Mouse (Mus musculus): Measurements from ENCODE around the gene Hfe. TPM values are rescaled to one million over a fixed set of nuclear protein-coding genes. Genes with fewer than 3 reads are reported as not detected.

Gene Hfe
- 8.0 and 9.7 TPM in 2 replicates for polyA plus RNA-seq (2015; fragmentation: Nextera tagmentation; extraction: Ambion mirVana)

DNA sequence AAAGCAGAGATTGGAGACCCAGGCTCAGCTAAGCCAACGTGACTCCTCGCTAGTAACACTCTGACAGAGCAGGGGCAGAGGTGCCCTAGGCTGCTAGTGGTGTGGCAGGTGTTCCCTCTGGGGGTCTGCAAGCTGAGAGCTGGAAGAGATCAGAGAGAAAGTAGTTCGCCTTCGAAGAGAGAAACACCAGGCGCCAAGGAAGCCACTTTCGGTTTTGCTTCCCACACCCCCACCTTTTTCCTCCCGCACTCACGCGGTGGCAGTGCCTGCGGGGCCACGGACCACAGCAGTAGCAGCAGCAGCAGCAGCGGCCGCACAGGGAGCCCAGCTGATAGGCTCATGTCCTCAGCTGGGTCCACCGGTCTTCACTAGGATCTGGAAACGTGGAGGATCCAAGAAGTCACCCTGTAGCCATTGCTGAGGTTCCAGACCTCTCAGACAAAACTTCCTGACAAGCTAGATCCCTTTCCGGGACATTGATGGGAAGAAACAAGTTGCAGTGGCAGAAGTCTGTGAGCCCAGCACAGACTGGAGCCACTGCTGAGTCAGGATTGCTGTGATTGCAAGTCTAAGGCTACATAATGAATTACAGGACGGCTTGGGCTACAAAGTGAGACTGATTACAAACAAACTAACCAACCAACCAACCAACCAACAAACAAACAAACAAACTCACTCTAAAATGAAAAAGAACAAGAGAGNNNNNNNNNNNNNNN, at the start of gene Hfe:
Gene Hfe, minus strand, starts transcription at position 481 of the 716 bp plus-strand sequence.

DNA sequence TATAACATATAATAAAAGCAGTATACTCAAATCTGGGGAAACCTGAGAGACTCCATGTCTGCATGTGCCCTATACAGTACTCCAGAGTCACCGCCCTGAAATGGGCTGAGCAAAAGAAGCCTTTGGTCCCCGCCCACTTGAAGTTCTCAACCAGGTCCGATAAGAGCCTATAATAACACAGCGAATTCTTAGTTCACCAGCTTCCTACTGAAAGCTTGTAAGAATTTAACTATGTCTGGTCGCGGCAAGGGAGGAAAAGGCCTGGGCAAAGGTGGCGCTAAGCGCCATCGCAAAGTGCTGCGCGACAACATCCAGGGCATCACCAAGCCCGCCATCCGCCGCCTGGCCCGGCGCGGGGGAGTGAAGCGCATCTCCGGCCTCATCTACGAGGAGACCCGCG, 46.1 kb upstream of the Hfe start, which contains the start of gene Hist1h4b:
Gene Hist1h4b, plus strand, starts transcription at position 224 of the 400 bp plus-strand sequence.

DNA sequence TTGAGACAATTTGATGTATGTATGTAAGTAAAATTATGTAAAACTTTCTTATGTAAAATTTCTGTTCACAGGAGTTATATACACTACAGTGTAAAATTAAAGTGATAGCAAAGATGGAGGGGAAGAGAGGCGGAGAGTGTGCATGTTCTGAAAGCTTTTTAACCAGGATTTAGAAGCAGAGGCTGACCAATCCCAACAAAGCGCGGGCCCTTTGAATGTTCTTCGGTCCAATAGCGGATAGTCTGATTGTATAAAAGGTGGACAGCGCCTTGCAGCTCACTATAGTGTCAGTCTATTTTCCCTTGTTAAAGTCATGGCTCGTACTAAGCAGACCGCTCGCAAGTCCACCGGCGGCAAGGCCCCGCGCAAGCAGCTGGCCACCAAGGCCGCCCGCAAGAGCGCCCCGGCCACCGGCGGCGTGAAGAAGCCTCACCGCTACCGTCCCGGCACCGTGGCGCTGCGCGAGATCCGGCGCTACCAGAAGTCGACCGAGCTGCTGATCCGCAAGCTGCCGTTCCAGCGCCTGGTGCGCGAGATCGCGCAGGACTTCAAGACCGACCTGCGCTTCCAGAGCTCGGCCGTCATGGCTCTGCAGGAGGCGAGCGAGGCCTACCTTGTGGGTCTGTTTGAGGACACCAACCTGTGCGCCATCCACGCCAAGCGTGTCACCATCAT, 41.5 kb upstream of the Hfe start, which contains the start of gene Hist1h3b:
Gene Hist1h3b, plus strand, starts transcription at position 201 of the 675 bp plus-strand sequence.

DNA sequence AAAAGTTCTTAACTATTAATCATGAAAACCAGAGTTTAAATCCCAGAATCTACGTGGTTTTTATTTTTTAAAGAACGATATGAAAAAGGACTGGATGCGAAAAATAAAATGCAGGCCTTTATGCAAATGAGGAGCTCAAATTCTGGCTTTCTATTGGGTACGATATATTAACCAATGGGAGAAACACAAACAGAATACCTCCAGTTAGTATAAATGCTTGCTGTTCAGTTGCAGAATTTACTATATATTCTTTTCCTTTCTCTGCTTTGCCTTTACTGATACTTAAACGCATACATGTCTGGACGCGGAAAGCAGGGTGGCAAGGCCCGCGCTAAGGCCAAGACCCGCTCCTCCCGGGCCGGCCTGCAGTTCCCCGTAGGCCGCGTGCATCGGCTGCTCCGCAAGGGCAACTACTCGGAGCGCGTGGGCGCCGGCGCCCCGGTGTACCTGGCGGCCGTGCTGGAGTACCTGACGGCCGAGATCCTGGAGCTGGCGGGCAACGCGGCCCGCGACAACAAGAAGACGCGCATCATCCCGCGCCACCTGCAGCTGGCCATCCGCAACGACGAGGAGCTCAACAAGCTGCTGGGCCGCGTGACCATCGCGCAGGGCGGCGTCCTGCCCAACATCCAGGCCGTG, 40.3 kb upstream of the Hfe start, which contains the start of gene Hist1h2ab:
Gene Hist1h2ab, plus strand, starts transcription at position 288 of the 639 bp plus-strand sequence.

DNA sequence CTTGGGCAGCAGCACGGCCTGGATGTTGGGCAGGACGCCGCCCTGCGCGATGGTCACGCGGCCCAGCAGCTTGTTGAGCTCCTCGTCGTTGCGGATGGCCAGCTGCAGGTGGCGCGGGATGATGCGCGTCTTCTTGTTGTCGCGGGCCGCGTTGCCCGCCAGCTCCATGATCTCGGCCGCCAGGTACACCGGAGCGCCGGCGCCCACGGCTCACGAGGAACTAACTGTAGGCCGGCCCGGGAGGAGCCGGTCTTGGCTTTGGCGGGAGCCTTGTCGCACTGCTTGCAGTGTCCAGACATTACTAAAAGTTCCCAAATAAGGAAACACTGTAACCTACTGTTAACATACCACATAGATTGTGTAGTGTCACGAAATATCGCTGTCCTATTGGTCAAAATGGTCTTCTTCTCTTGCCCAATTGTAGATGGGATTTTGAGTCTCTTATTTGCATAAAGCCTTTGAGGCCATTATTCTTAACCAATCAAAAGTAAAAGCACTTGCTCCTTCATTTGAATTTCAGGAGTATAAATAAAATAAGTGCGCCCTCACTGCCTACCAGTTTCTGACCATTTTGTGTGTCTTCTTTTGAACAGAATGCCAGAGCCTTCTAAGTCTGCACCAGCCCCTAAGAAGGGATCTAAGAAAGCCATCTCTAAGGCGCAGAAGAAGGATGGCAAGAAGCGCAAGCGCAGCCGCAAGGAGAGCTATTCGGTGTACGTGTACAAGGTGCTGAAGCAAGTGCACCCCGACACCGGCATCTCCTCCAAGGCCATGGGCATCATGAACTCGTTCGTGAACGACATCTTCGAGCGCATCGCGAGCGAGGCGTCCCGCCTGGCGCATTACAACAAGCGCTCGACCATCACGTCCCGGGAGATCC, 35.8 kb upstream of the Hfe start, which contains the start of gene Hist1h2bb:
Gene Hist1h2bb, plus strand, starts transcription at position 534 of the 880 bp plus-strand sequence.

DNA sequence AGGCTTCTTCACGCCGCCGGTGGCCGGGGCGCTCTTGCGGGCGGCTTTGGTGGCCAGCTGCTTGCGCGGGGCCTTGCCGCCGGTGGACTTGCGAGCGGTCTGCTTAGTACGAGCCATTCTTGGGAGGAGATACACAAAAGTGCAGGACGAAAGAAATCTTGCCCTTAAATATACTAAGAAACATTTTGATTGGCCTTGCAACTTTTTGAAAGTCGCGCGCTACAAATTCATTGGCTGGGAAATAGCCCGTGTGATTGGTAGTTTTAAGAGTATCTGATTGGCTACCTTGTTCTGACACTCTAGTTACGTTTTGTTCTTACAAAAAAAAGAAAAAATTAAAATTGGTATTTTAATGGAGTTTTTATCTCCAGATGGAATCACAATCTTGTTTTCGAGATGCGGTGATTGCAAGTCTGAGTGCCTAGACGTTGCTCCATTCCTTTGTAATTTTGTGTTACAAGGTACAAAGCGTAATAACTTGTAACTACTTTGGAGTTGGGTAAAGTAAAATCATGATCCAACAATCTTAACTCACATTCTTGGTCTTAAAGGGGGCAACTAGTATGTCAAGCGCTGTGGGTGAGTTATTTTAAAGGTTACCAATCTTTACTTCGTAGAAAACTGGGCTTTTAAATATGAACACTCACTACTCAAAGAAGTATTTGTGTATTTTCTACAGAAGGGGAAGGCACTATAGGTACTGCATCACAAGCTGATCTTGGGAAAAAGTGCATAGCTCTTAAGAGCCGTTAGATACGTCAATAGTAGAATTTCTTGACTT, 34.9 kb upstream of the Hfe start, which contains the start of gene Hist1h3c:
Gene Hist1h3c, minus strand, starts transcription at position 222 of the 781 bp plus-strand sequence.

DNA sequence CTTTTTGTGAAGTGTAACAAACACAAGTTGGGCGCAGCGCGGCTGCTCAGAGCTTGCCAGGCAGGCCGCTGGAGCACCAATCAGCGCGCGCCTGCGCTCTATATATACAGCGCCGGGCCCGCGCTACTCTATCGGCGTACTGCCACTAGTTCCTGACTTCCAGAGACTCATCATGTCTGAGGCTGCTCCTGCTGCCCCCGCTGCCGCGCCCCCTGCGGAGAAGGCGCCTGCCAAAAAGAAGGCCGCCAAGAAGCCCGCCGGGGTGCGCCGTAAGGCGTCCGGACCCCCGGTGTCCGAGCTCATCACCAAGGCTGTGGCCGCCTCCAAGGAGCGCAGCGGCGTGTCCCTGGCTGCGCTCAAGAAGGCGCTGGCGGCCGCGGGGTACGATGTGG, 28.0 kb upstream of the Hfe start, which contains the start of gene Hist1h1c:
Gene Hist1h1c, plus strand, starts transcription at position 132 of the 392 bp plus-strand sequence.

DNA sequence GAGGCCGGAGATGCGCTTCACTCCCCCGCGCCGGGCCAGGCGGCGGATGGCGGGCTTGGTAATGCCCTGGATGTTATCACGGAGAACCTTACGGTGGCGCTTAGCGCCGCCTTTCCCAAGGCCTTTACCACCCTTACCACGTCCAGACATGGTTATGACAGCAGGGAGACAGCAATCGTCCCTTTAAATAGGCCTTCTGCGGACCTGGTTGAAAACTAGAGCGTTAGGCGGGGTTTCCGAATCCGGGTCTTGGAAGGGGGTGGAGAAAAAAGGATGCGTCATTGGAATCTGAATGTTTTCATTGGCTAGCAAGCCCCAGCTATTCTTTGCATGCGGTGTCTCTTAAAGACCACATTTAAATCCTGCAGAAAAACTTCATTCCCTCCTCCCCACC, 12.4 kb downstream of the Hfe start, which contains the start of gene Hist1h4c:
Gene Hist1h4c, minus strand, starts transcription at position 155 of the 394 bp plus-strand sequence.

DNA sequence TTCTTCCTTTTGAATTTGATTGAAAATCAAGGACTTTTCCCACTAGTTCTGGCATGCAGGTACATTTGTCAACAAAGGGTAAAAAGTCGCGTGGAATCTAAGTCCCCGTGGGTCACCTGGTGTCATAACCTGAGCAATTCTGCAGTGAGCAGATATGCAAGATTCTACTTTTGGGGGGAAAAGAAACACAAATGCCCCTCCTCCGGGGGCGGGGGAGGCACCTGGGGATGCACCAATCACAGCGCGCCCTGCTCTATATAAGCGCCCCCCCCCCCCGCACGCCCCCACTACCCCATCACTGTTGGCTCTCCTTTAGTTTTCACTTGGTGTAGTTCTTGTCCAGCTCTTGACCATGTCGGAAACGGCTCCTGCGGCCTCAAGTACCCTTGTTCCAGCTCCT, 15.1 kb downstream of the Hfe start, which contains the start of gene Hist1h1t:
Gene Hist1h1t, plus strand, starts transcription at position 301 of the 400 bp plus-strand sequence.

DNA sequence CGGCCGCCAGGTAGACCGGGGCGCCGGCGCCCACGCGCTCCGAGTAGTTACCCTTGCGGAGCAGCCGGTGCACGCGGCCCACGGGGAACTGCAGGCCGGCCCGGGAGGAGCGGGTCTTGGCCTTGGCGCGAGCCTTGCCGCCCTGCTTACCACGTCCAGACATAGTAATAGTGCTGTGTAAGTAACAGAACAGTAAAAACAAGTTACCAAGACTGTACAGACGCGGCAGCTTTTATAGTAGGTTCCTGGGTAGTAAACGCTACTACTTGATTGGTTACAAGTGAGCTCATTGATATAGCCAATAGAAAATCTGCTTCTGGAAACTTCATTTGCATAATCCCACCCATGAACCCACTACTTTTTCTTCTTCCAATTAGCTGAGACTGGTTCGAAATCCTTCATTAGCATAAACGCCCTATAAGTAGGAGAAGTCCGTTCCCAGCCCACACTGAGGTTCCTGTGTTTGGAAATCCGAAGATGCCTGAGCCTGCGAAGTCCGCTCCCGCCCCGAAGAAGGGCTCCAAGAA, 26.8 kb downstream of the Hfe start, which contains the start of the genes Hist1h2ac and Hist1h2bc:
Gene Hist1h2ac, minus strand, starts transcription at position 194 of the 527 bp plus-strand sequence.
Gene Hist1h2bc, plus strand, starts transcription at position 445 of the 527 bp plus-strand sequence.

Small RNAs within 50 kb of the gene (microRNA-seq; reads per million reads assigned to microRNA genes)
- not detected for gene Gm44314
- not detected for gene Gm44350
- gene Gm44484, result not detected

Other genes starting within 250 kb of the Hfe start
- gene Btn1a1, start 245.0 kb downstream of the Hfe start, polyA plus RNA-seq (2015; fragmentation: Nextera tagmentation; extraction: Ambion mirVana), result not detected in 2 replicates
- not detected in 2 replicates for gene Btn2a2, start 222.0 kb downstream of the Hfe start, polyA plus RNA-seq (2015; fragmentation: Nextera tagmentation; extraction: Ambion mirVana)
- gene Hist1h4h, start 179.8 kb downstream of the Hfe start, polyA plus RNA-seq (2015; fragmentation: Nextera tagmentation; extraction: Ambion mirVana), result 24.9 and 35.3 TPM in 2 replicates
- 1.5 and 3.4 TPM in 2 replicates for gene Hist1h2af, start 176.9 kb downstream of the Hfe start, polyA plus RNA-seq (2015; fragmentation: Nextera tagmentation; extraction: Ambion mirVana)
- gene Hist1h3g, start 175.4 kb downstream of the Hfe start, polyA plus RNA-seq (2015; fragmentation: Nextera tagmentation; extraction: Ambion mirVana), result 1.7 and 2.1 TPM in 2 replicates
- 0.54 and 0.58 TPM in 2 replicates for gene Hist1h2bh, start 167.5 kb downstream of the Hfe start, polyA plus RNA-seq (2015; fragmentation: Nextera tagmentation; extraction: Ambion mirVana)
- gene Hist1h3f, start 166.8 kb downstream of the Hfe start, polyA plus RNA-seq (2015; fragmentation: Nextera tagmentation; extraction: Ambion mirVana), result 0.28 and 0.43 TPM in 2 replicates
- not detected in 2 replicates for gene Hist1h4f, start 159.2 kb downstream of the Hfe start, polyA plus RNA-seq (2015; fragmentation: Nextera tagmentation; extraction: Ambion mirVana)
- 0.58 and 0.60 TPM in 2 replicates for gene Hist1h1d, start 157.6 kb downstream of the Hfe start, polyA plus RNA-seq (2015; fragmentation: Nextera tagmentation; extraction: Ambion mirVana)
- 1.8 and 2.0 TPM in 2 replicates for gene Hist1h3e, start 148.5 kb downstream of the Hfe start, polyA plus RNA-seq (2015; fragmentation: Nextera tagmentation; extraction: Ambion mirVana)
- 14.0 and 18.1 TPM in 2 replicates for gene Hist1h2ae, start 139.6 kb downstream of the Hfe start, polyA plus RNA-seq (2015; fragmentation: Nextera tagmentation; extraction: Ambion mirVana)
- gene Hist1h2bg, start 139.5 kb downstream of the Hfe start, polyA plus RNA-seq (2015; fragmentation: Nextera tagmentation; extraction: Ambion mirVana), result 10.7 and 21.8 TPM in 2 replicates
- gene Hist1h2bf, start 136.7 kb downstream of the Hfe start, polyA plus RNA-seq (2015; fragmentation: Nextera tagmentation; extraction: Ambion mirVana), result 1.5 and 2.6 TPM in 2 replicates
- gene Hist1h2ad, start 136.5 kb downstream of the Hfe start, polyA plus RNA-seq (2015; fragmentation: Nextera tagmentation; extraction: Ambion mirVana), result 1.7 and 1.9 TPM in 2 replicates
- gene Hist1h3d, start 135.1 kb downstream of the Hfe start, polyA plus RNA-seq (2015; fragmentation: Nextera tagmentation; extraction: Ambion mirVana), result 2.9 and 3.4 TPM in 2 replicates
- 24.3 and 29.2 TPM in 2 replicates for gene Hist1h4d, start 129.3 kb downstream of the Hfe start, polyA plus RNA-seq (2015; fragmentation: Nextera tagmentation; extraction: Ambion mirVana)
- gene Hist1h2be, start 89.7 kb downstream of the Hfe start, polyA plus RNA-seq (2015; fragmentation: Nextera tagmentation; extraction: Ambion mirVana), result 1.1 and 1.4 TPM in 2 replicates
- 5.4 and 5.8 TPM in 2 replicates for gene Hist1h1e, start 88.3 kb downstream of the Hfe start, polyA plus RNA-seq (2015; fragmentation: Nextera tagmentation; extraction: Ambion mirVana)
- gene Hist1h2ac, start 26.9 kb downstream of the Hfe start, polyA plus RNA-seq (2015; fragmentation: Nextera tagmentation; extraction: Ambion mirVana), result 1.00 and 1.2 TPM in 2 replicates
- gene Hist1h2bc, start 26.7 kb downstream of the Hfe start, polyA plus RNA-seq (2015; fragmentation: Nextera tagmentation; extraction: Ambion mirVana), result 161 and 192 TPM in 2 replicates
- not detected in 2 replicates for gene Hist1h1t, start 15.0 kb downstream of the Hfe start, polyA plus RNA-seq (2015; fragmentation: Nextera tagmentation; extraction: Ambion mirVana)
- 1.8 TPM in 2 replicates for gene Hist1h4c, start 12.4 kb downstream of the Hfe start, polyA plus RNA-seq (2015; fragmentation: Nextera tagmentation; extraction: Ambion mirVana)
- gene Hist1h1c, start 28.0 kb upstream of the Hfe start, polyA plus RNA-seq (2015; fragmentation: Nextera tagmentation; extraction: Ambion mirVana), result 125 and 175 TPM in 2 replicates
- gene Hist1h3c, start 34.7 kb upstream of the Hfe start, polyA plus RNA-seq (2015; fragmentation: Nextera tagmentation; extraction: Ambion mirVana), result 0.41 and 0.98 TPM in 2 replicates
- gene Hist1h2bb, start 35.9 kb upstream of the Hfe start, polyA plus RNA-seq (2015; fragmentation: Nextera tagmentation; extraction: Ambion mirVana), result 0.82 and 1.2 TPM in 2 replicates
- 3.7 and 8.0 TPM in 2 replicates for gene Hist1h2ab, start 40.3 kb upstream of the Hfe start, polyA plus RNA-seq (2015; fragmentation: Nextera tagmentation; extraction: Ambion mirVana)
- gene Hist1h3b, start 41.4 kb upstream of the Hfe start, polyA plus RNA-seq (2015; fragmentation: Nextera tagmentation; extraction: Ambion mirVana), result 2.0 and 2.8 TPM in 2 replicates
- 1.3 TPM in 1 of 2 replicates, not detected in the other for gene Hist1h4b, start 46.2 kb upstream of the Hfe start, polyA plus RNA-seq (2015; fragmentation: Nextera tagmentation; extraction: Ambion mirVana)
- gene Hist1h4a, start 50.4 kb upstream of the Hfe start, polyA plus RNA-seq (2015; fragmentation: Nextera tagmentation; extraction: Ambion mirVana), result 0.33 TPM in 1 of 2 replicates, not detected in the other
- gene Hist1h3a, start 51.5 kb upstream of the Hfe start, polyA plus RNA-seq (2015; fragmentation: Nextera tagmentation; extraction: Ambion mirVana), result 1.9 and 2.7 TPM in 2 replicates
- 0.59 and 0.82 TPM in 2 replicates for gene Hist1h1a, start 52.8 kb upstream of the Hfe start, polyA plus RNA-seq (2015; fragmentation: Nextera tagmentation; extraction: Ambion mirVana)
- gene Trim38, start 59.1 kb upstream of the Hfe start, polyA plus RNA-seq (2015; fragmentation: Nextera tagmentation; extraction: Ambion mirVana), result 0.19 and 0.30 TPM in 2 replicates
- 0.06 TPM in 1 of 2 replicates, not detected in the other for gene Slc17a2, start 96.1 kb upstream of the Hfe start, polyA plus RNA-seq (2015; fragmentation: Nextera tagmentation; extraction: Ambion mirVana)
- not detected in 2 replicates for gene Slc17a3, start 128.6 kb upstream of the Hfe start, polyA plus RNA-seq (2015; fragmentation: Nextera tagmentation; extraction: Ambion mirVana)
- gene Slc17a1, start 156.9 kb upstream of the Hfe start, polyA plus RNA-seq (2015; fragmentation: Nextera tagmentation; extraction: Ambion mirVana), result not detected in 2 replicates
- gene Slc17a4, start 204.2 kb upstream of the Hfe start, polyA plus RNA-seq (2015; fragmentation: Nextera tagmentation; extraction: Ambion mirVana), result not detected in 2 replicates
- gene Hist1h2ba, start 223.3 kb upstream of the Hfe start, polyA plus RNA-seq (2015; fragmentation: Nextera tagmentation; extraction: Ambion mirVana), result not detected in 2 replicates
- not detected in 2 replicates for gene Hist1h2aa, start 223.6 kb upstream of the Hfe start, polyA plus RNA-seq (2015; fragmentation: Nextera tagmentation; extraction: Ambion mirVana)